Mouse (Mus musculus) cerebellum, postnatal 10 days (tissue): ENCODE measurements at regions not wholly inside any gene's neighbourhood (a gene's known extent, or its start where the extent isn't known, plus 50 kb on each side); places are given as distances from the start of the nearest gene placed in this dataset.

Experiments used
- DNase-seq, 2 experiments: peaks; one replicate each; pipeline ENCODE4 v3.0.0; 2021; ENCODE audit warnings: mixed read lengths in 2 of 2

GRCm38 (mm10) chr2:169346107-169346506 is 241.4 kb downstream of the Gm11011 start:
- peak; percentile 36 to 49 for DNase-seq

GRCm38 (mm10) chr2:169319521-169319920 is 268.0 kb downstream of the Gm11011 start:
- no peak for DNase-seq

GRCm38 (mm10) chr2:169314396-169314930 is 273.1 kb downstream of the Gm11011 start:
- DNase-seq: no peak

DNA sequence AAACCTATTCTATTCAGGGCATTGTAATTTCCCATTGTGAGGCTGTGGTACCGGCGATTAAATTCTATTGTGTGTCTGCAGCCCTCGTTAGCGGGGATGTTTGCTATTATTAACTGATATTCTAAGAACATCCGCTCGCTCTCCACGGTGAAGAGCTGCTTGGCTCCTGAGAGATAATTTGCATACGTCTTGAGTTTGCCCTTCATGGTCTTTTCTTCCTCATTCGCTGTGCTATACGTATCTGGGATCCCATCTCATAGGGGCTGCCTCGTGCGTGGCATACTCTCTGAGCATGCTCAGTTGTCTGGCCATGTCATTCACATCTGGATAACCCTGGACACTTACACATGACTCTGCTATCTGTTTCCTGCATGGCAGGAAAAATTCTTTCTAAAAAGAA is 275.7 kb downstream of the Gm11011 start:
- DNase-seq: no peak

DNA sequence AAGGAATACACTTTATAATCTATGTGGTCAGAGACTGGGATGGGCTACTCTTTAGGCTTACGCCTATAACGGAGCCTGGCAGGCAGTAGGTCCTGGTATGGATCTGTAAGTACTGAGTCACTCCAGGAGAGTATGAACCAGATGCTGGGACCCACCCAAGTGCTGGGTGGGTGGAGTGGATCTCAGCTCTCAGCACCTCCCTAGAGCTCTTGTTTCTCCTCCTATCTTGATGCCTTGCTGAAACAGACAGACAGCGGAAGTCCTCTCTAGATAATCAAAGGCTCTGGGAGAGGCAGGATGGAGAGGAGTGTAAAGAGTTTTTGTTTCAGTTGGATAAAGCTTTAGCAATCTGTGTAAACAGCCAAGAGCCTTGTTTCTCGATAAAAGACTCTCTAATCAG is 276.2 kb downstream of the Gm11011 start:
- DNase-seq: no peak

GRCm38 (mm10) chr2:169304360-169304759 is 283.2 kb downstream of the Gm11011 start:
- no peak for DNase-seq

DNA sequence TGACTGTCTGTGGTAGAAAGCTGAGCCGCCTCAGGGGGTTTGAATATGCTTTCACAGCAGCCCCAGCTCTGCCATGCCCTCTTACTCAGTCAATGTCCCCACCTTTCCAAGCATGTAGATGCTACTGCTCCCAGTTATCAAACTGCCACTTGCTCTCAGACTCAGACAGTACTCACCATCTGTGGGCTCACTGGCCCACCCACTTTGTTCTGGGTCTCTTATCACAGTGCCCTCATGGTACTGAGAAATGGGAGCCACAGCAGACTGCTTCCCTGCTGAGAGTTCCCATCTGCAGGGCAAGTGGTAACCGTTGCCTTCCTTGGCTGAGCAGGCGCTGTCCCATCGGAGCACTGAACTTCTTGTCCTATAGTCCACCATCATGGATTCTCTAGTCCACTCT is 286.6 kb downstream of the Gm11011 start:
- DNase-seq: peak in 1 of 2 experiments; percentile 5

DNA sequence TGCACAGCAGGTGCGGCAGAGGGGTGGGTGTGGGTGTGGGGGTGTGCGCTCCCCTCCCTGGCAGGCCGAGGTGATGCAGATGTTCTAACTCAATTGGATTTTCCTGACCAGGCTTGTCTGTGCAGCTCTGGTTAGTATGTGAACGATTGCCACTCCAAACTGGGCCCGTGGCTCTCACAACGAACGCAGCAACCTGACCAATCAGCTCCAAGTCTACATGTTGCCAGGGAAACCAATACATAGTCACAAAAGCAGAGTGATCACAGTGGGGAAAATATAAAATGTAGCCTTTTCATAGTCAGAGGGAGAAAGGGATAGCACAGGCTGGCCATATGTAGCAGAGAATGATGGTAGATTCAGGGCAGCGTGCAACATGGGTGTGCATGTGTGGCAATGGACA is 287.1 kb downstream of the Gm11011 start:
- DNase-seq: no peak

DNA sequence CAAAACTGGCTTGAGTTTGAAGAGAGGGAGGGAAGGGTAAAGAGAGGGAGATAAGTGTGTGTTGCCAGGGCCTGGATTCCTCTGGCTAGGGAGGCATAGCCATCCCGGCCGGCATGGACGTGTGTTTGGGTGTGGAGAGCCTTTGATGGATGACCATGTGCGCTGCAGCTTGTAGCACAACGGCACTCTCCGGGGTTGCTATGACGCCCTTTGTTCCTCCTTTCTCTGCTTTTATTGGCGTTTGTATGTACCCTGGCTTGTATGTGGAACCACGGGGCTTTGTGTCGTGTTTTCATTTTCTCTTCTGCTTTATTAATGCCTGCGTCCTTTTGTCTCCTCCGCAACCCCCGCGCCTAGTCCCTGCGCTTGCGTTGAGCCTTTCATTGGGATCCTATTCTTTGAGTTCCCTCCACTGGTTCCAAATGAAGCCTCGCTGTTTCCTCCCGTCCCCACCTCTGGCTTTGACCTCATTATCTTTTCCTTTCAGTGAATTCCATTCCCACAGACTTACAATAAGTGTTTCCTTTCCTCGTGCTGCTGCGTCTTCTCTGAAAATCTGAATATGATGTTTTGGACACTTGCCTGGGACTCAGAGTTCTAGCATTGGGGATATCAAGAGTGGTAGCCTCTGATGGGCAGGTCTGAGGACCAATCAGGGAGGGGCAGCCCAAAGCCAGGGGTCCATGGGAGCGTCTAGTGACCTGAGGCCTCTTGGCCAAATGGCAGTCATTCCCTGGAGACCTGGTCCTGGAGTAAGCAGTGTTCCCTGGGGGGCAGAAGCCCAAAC is 289.5 kb downstream of the Gm11011 start:
- peak; percentile 62 to 67 for DNase-seq

GRCm38 (mm10) chr2:169297226-169297625 is 290.3 kb downstream of the Gm11011 start:
- DNase-seq: no peak

GRCm38 (mm10) chr2:169293351-169293750 is 294.2 kb downstream of the Gm11011 start:
- no peak for DNase-seq

- no peak for DNase-seq
Observed at GRCm38 (mm10) chr2:169288891-169289605, 298.5 kb downstream of the Gm11011 start.

GRCm38 (mm10) chr2:169286701-169287100 is 300.8 kb downstream of the Gm11011 start:
- DNase-seq: peak; percentile 23 to 24

- no peak for DNase-seq
Observed at GRCm38 (mm10) chr2:169282508-169283117, 304.9 kb downstream of the Gm11011 start.

DNA sequence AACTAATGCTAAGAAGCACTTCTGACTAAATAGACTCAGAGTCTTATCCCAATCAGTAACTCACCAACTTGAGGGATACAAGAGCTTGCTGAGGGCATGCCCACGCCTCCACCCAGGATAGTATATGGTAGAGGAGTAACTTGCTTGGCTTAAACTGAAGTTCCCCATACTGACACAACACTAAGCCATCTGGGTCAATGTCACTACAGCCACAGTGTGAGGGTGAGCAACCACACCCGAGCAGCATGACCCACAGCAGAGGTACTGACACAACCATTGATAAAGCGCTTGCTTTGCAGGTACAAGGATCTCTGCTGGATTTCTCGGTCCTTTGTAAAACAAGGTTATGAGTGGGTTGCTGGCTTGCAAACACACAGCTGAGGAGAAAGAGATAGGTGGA is 312.2 kb downstream of the Gm11011 start:
- DNase-seq: no peak

DNA sequence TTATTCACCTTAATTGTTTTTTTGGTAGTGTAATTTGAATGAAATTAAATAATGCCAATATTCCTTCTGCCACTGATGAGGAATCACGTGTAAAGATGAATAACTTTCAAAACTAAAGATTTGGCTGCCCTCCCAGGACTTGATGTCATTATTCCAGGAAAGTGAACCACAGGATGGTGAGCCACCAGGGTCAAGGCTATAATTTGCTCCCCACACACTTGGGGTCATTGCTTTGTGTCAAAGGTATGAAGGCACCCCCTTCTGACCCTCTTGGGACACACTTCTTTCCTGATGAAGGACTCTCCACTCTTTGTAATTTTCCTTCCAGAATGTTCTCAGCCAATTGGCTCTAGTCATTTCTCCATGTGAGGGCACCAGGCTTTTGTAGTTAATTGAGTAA is 313.4 kb downstream of the Gm11011 start:
- no peak for DNase-seq

DNA sequence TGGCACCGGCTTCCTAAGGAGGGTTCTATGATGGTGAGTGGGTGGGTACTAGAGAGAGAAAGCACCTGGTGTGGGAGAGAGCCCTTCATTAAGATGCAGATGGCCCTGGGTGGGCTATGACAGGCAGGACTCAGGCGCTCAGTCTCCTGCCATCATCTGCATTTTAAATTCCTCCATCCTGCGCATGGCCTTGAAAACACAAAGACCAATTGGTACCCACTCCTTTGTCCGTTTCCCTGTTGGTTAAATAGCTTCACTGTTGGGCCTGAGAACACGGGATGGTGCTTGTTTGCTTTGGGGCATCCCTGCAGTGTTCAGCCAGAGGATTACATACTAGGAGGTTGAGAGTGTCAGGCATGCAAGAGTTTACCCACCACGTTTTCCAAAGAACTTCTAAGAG is 314.9 kb downstream of the Gm11011 start:
- no peak for DNase-seq

GRCm38 (mm10) chr2:169272018-169272417 is 315.5 kb downstream of the Gm11011 start:
- peak in 1 of 2 experiments; percentile 25 for DNase-seq

- DNase-seq: no peak
Observed at GRCm38 (mm10) chr2:169260636-169261035, 305.2 kb upstream of the Zfp64 start.

DNA sequence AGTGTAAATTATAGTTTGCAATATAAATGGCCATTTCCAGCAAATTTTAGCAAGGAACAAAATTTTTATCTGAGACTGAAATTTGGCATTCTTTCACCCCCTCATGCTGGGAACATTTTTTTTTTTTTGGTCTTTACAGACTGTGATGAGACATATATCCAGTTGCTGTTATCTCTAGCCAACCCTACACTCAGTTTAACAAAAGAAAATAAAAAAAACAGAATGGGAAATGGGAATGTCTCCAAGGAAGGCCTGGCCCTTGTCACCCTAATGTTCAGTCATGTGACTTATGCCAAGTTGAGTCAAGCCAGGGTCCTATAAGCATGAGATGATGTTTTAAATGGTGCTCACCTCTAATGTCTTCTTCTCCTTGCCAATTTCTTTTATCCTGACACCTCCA is 289.2 kb upstream of the Zfp64 start:
- DNase-seq: no peak

- DNase-seq: no peak
Observed at GRCm38 (mm10) chr2:169243981-169244380, 288.6 kb upstream of the Zfp64 start.

DNA sequence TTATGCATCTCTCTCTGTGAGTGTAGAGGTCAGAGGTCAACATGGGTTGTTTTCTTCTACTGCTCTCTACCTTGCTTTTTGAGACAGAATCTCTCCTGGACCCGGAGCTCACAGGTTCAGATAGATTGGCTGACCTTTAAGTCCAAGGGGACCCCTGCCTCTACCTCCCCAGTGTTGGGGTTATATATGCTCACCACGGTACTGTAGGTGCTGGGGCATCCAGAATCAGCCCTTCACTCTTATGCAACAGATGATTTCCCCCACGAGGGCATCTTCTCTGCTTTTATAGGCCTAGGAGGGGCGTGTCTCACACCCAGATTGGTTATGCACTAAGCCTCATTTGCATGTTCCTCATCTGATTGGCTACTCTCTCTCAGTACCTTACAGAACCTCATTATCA is 282.5 kb upstream of the Zfp64 start:
- DNase-seq: no peak

GRCm38 (mm10) chr2:169237321-169237720 is 281.9 kb upstream of the Zfp64 start:
- no peak for DNase-seq
